Mouse (Mus musculus): ENCODE data around the gene Dydc2. TPM values are rescaled to one million over a fixed set of nuclear protein-coding genes. Genes with fewer than 3 reads are reported as not detected.
A peak's percentile ranks its signal among the peaks of the same experiment; 100 is the strongest.

Gene Dydc2
- polyA plus RNA-seq, 2 experiments: not detected

DNA sequence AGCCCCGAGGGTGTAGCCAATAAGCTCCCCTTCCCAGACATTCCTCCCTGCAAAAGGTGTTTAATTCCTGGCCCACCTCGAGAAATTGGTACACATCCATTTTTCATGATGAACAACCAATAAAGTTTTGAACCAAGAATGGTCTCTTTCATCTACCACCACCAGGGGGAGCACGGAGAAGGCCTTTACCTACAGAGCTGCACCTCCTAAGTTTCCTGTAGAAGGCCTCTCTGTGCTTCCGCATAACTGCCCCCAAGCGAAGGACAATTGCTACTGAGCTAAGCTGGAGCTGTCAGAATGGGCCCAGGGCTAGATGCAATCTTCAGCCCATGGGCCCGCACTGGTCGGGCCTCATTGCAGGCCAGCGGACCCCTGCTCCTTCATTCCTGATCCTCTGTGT, 21.8 kb upstream of the Dydc2 start:
- no peak overlapping the region for H3K27ac ChIP-seq (replicated peaks; ENCODE audit: low read depth, low read length)
- no peak overlapping the region for H3K4me2 ChIP-seq (replicated peaks; ENCODE audit: low read depth, low read length, severe bottlenecking)
- no peak for TF ChIP-seq POLR2A (IDR thresholded peaks at IDR 0.05; ENCODE audit: borderline replicate concordance, extremely low read depth, insufficient read depth, insufficient read length)
- no peaks in the 10 kb centered on the region for H3K4me1 ChIP-seq (ENCODE audit: control insufficient read depth, insufficient read depth, low read length)
- H3K27me3 ChIP-seq (ENCODE audit: control insufficient read depth, insufficient read depth, low read length): no peaks in the 10 kb centered on the region
- H3K9me3 ChIP-seq (ENCODE audit: control insufficient read depth, low read length): no peaks in the 10 kb centered on the region
- H3K9ac ChIP-seq (ENCODE audit: low read depth, low read length, severe bottlenecking): no peak overlapping the region
- 40% methylated on average over 8 of the region's 8 CpGs for whole genome bisulfite sequencing
- H3K36me3 ChIP-seq (ENCODE audit: control insufficient read depth, insufficient read depth, low read length): no peaks in the 10 kb centered on the region
- DNase-seq (ENCODE audit: low spot score): peak; percentile 26
- H3K4me3 ChIP-seq (replicated peaks; ENCODE audit: low read length): no peak overlapping the region
- ATAC-seq (ENCODE audit: low FRiP score, low read depth): no peak

DNA sequence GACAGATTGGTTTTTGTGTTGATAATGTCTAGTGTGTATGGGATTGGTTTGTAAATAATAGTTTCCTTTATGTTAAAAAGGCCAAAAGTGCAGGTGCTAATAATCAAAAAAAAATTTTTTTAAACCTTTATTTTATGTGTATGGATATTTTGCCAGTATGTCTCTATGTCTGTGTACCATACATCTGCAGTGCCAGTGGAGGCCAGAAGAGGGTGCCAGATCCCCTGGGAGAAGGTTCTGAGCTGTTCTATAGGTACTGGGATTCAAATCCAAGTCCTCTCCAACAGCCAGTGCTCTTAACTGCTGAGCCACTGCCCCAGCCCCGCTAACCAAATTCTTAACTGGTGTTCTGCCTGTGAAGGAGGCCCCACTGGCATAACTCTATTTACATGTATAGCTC, 18.5 kb upstream of the Dydc2 start:
- no peak for DNase-seq (ENCODE audit: low spot score)
- no peak for ATAC-seq (ENCODE audit: low FRiP score, low read depth)
- Histone ChIP-seq H3K4me3 (replicated peaks; ENCODE audit: low read length) (no peak overlapping the region), H3K9me3 (ENCODE audit: control insufficient read depth, low read length) (no peaks in the 10 kb centered on the region), H3K4me2 (replicated peaks; ENCODE audit: low read depth, low read length, severe bottlenecking) (no peak overlapping the region), H3K36me3 (ENCODE audit: control insufficient read depth, insufficient read depth, low read length) (no peaks in the 10 kb centered on the region), H3K27ac (replicated peaks; ENCODE audit: low read depth, low read length) (no peak overlapping the region), H3K4me1 (ENCODE audit: control insufficient read depth, insufficient read depth, low read length) (no peaks in the 10 kb centered on the region), H3K27me3 (ENCODE audit: control insufficient read depth, insufficient read depth, low read length) (no peaks in the 10 kb centered on the region), H3K9ac (ENCODE audit: low read depth, low read length, severe bottlenecking) (no peak overlapping the region)
- WGBS: 94% methylated on average over 1 of the region's 1 CpGs
- no peak for TF ChIP-seq POLR2A (IDR thresholded peaks at IDR 0.05; ENCODE audit: borderline replicate concordance, extremely low read depth, insufficient read depth, insufficient read length)

DNA sequence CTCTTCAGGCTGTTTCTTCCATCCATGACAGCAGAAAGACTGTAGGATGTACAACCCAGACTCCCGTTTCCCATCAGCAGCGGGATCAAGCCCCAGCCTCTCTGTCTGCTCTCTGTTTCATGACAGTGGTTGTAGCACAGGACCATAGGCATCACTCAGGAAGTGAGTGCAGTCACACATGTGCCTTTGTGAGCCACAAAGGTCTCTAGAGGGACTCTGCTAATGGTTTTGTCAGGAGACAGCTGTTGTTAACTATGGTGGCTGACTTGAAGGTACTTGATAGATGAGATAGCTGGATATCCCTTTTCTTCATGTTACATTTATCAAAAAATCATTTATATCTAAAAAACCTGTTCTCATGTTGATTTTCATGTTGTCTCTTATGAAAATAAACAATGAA, 13.4 kb upstream of the Dydc2 start:
- H3K4me2 ChIP-seq (replicated peaks; ENCODE audit: low read depth, low read length, severe bottlenecking): no peak overlapping the region
- TF ChIP-seq POLR2A (IDR thresholded peaks at IDR 0.05; ENCODE audit: borderline replicate concordance, extremely low read depth, insufficient read depth, insufficient read length): no peak
- H3K4me1 ChIP-seq (ENCODE audit: control insufficient read depth, insufficient read depth, low read length): no peaks in the 10 kb centered on the region
- no peaks in the 10 kb centered on the region for H3K27me3 ChIP-seq (ENCODE audit: control insufficient read depth, insufficient read depth, low read length)
- DNase-seq (ENCODE audit: low spot score) (no peak), ATAC-seq (ENCODE audit: low FRiP score, low read depth) (no peak)
- H3K9ac ChIP-seq (ENCODE audit: low read depth, low read length, severe bottlenecking): no peak overlapping the region
- H3K4me3 ChIP-seq (replicated peaks; ENCODE audit: low read length): no peak overlapping the region
- H3K9me3 ChIP-seq (ENCODE audit: control insufficient read depth, low read length): no peaks in the 10 kb centered on the region
- no peaks in the 10 kb centered on the region for H3K36me3 ChIP-seq (ENCODE audit: control insufficient read depth, insufficient read depth, low read length)
- no peak overlapping the region for H3K27ac ChIP-seq (replicated peaks; ENCODE audit: low read depth, low read length)
- WGBS: 96% methylated on average over 2 of the region's 2 CpGs

DNA sequence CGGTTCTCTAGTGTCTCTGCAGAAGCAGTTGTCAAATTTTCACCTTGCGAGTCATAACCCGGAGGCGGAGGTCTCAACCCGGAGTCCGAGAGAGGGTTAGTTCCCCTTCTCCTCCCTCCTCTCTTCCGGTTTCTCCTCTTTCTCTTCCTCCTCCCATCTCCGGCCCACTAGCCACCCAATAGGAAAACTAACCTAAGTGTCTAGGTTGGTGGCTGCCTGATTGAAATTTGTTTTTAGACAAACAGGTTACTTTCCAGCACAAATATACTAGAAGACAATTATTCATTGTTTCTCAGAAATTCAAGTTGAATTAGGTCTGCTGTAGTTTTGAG, 3.9 kb upstream of the Dydc2 start:
- Histone ChIP-seq H3K27me3 (ENCODE audit: control insufficient read depth, insufficient read depth, low read length) (no peaks in the 10 kb centered on the region), H3K9me3 (ENCODE audit: control insufficient read depth, low read length) (no peaks in the 10 kb centered on the region), H3K4me2 (replicated peaks; ENCODE audit: low read depth, low read length, severe bottlenecking) (peak overlapping the region; percentile 63), H3K36me3 (ENCODE audit: control insufficient read depth, insufficient read depth, low read length) (no peaks in the 10 kb centered on the region), H3K27ac (replicated peaks; ENCODE audit: low read depth, low read length) (no peak overlapping the region), H3K4me1 (ENCODE audit: control insufficient read depth, insufficient read depth, low read length) (no peaks in the 10 kb centered on the region), H3K4me3 (replicated peaks; ENCODE audit: low read length) (peak overlapping the region; percentile 39), H3K9ac (ENCODE audit: low read depth, low read length, severe bottlenecking) (peak overlapping the region; percentile 18; the same call in 1 of the 2 replicates)
- TF ChIP-seq POLR2A (IDR thresholded peaks at IDR 0.05; ENCODE audit: borderline replicate concordance, extremely low read depth, insufficient read depth, insufficient read length): no peak
- DNase-seq (ENCODE audit: low spot score) (no peak), ATAC-seq (ENCODE audit: low FRiP score, low read depth) (no peak; the same call in 1 of the 2 replicates)
- WGBS: under 1% methylated on average over 8 of the region's 8 CpGs

DNA sequence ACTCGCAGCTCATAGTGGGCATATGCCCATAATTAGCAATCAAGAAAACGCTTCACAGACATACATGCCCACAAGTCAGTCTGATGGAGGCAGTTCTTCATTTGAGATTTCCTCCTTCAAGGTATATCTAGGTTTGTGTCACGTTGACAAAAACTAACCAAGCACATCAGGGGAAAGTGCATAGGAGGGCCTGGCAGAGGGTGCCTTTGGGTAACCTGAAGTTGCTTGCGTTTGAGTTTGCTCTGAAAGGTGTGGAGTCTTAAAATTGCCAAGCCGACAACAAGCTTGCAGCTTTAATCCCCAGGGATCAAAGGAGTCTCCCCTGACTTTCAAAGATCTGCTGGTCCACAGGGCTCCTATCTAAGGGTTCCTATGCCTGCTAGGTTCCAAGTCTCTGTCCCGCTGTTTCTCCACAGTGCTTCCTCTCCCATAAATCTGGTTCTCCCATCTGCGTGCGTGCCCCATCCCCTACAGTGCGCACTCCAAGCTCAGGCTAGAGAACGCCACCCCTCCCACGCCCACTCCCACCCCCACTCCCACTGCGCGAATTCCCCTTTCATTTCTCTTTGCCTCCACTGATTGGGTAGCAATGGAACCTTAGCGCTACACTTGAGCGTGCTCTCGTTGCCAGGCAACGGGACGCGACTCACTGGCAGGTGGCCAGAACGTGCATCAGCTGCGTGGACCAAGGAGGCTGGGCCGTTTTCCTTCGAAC, 3.4 kb upstream of the Dydc2 start, which contains the start of gene Dydc1:
Dydc1 (plus strand) TSS at position 683 of the 715 bp plus-strand sequence.
- 10% methylated on average over 23 of the region's 23 CpGs for WGBS
- Histone ChIP-seq H3K4me1 (ENCODE audit: control insufficient read depth, insufficient read depth, low read length) (no peaks in the 10 kb centered on the region), H3K4me2 (replicated peaks; ENCODE audit: low read depth, low read length, severe bottlenecking) (peak within 1 kb of the TSS; percentile 63), H3K9ac (ENCODE audit: low read depth, low read length, severe bottlenecking) (peak within 1 kb of the TSS; percentile 18; the same call in 1 of the 2 replicates), H3K4me3 (replicated peaks; ENCODE audit: low read length) (peak within 1 kb of the TSS; percentile 39), H3K27ac (replicated peaks; ENCODE audit: low read depth, low read length) (no peak within 1 kb of the TSS), H3K27me3 (ENCODE audit: control insufficient read depth, insufficient read depth, low read length) (no peaks in the 10 kb centered on the region), H3K36me3 (ENCODE audit: control insufficient read depth, insufficient read depth, low read length) (no peaks in the 10 kb centered on the region), H3K9me3 (ENCODE audit: control insufficient read depth, low read length) (no peaks in the 10 kb centered on the region)
- ATAC-seq (ENCODE audit: low FRiP score, low read depth) (peak; percentile 83), DNase-seq (ENCODE audit: low spot score) (peak; percentile 55)
- no peak for TF ChIP-seq POLR2A (IDR thresholded peaks at IDR 0.05; ENCODE audit: borderline replicate concordance, extremely low read depth, insufficient read depth, insufficient read length)

All from limb, embryonic 14.5 days (tissue).